Comparison of ENCODE assay signal across 10 mouse cellular contexts in the genomic region with DNA sequence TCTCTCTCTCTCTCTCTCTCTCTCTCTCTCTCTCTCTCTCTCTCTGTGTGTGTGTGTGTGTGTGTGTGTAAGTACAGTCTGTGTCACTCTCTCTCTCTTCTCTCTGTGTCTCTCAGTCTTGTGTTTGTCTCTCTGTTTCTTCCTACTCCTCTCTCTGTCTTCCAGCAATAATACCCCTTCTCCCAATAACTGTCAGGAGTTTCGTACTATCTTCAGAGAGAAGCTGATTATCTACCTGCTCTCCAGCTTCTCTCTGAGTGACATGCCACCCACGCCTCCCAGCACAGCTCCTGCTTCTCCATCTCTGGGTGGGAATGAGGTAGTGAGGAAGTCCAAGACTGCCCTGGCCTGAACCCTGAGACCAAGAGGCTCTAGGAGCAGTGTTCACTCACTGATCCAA. TPM values are rescaled to one million over a fixed set of nuclear protein-coding genes. Genes with fewer than 3 reads are reported as not detected.
DNase-seq lines count a peak whose midpoint lies in the region; ATAC-seq and TF ChIP-seq lines count a peak whose summit lies in the region.
"Had no signal": no experiment of that assay in that cellular context is flagged by ENCODE, and none has a peak within 500 bp of the region (broad histone marks: within the 10 kb centered on the region; RNA-seq: fewer than 3 reads in every experiment).

Grm5 (plus strand) TSS at position 301 of the 400 bp plus-strand sequence.

- H3K4me1 ChIP-seq in heart, embryonic 10.5 days = peaks cover 5% of the 10 kb centered on the region
- no peaks in the 10 kb centered on the region for H3K4me1 ChIP-seq in stomach, embryonic 14.5 days (ENCODE audit: control insufficient read depth, insufficient read depth, low read length)
- H3K4me1 ChIP-seq in stomach, postnatal 0 days (replicated peaks; ENCODE audit: control insufficient read depth, insufficient read depth) = no peaks in the 10 kb centered on the region
- H3K4me1 ChIP-seq in stomach, embryonic 16.5 days (ENCODE audit: control insufficient read depth, insufficient read depth, low read length) = no peaks in the 10 kb centered on the region

- H3K27me3 ChIP-seq in heart, embryonic 10.5 days (ENCODE audit: insufficient read depth, poor library complexity, severe bottlenecking) = peaks cover 33% of the 10 kb centered on the region
- peaks cover 2% of the 10 kb centered on the region; the same call in 1 of the 2 replicates for H3K27me3 ChIP-seq in stomach, embryonic 14.5 days (ENCODE audit: control insufficient read depth, insufficient read depth, low read length)
- no peaks in the 10 kb centered on the region; the same call in 1 of the 2 replicates for H3K27me3 ChIP-seq in stomach, postnatal 0 days (ENCODE audit: control insufficient read depth, insufficient read depth, low read length)
- peaks cover 10% of the 10 kb centered on the region; the same call in 1 of the 2 replicates for H3K27me3 ChIP-seq in stomach, embryonic 16.5 days (ENCODE audit: control insufficient read depth, insufficient read depth, low read length)

- H3K9ac ChIP-seq in stomach, embryonic 14.5 days (replicated peaks; ENCODE audit: low read depth, low read length) = no peak within 1 kb of the TSS
- no peak within 1 kb of the TSS for H3K9ac ChIP-seq in stomach, postnatal 0 days (ENCODE audit: low read length)
- H3K9ac ChIP-seq in stomach, embryonic 16.5 days (ENCODE audit: low read length) = no peak within 1 kb of the TSS

- H3K9me3 ChIP-seq in heart, embryonic 10.5 days = no peaks in the 10 kb centered on the region
- no peaks in the 10 kb centered on the region for H3K9me3 ChIP-seq in stomach, embryonic 14.5 days (ENCODE audit: control insufficient read depth, low read depth, low read length)
- no peaks in the 10 kb centered on the region for H3K9me3 ChIP-seq in stomach, postnatal 0 days (ENCODE audit: control insufficient read depth, low read length)
- no peaks in the 10 kb centered on the region for H3K9me3 ChIP-seq in stomach, embryonic 16.5 days (replicated peaks; ENCODE audit: control insufficient read depth, low read length)

- TF ChIP-seq EP300 in stomach, postnatal 0 days (optimal IDR thresholded peaks at IDR 0.05) = no peak

- H3K36me3 ChIP-seq in heart, embryonic 10.5 days = no peaks in the 10 kb centered on the region
- H3K36me3 ChIP-seq in stomach, embryonic 14.5 days (ENCODE audit: control insufficient read depth, insufficient read depth, low read length) = no peaks in the 10 kb centered on the region
- no peaks in the 10 kb centered on the region for H3K36me3 ChIP-seq in stomach, postnatal 0 days (ENCODE audit: control insufficient read depth, insufficient read depth, low read length)
- no peaks in the 10 kb centered on the region for H3K36me3 ChIP-seq in stomach, embryonic 16.5 days (ENCODE audit: control insufficient read depth, insufficient read depth, low read length)

- TF ChIP-seq CTCF in stomach, postnatal 0 days (IDR thresholded peaks at IDR 0.05; ENCODE audit: low read depth) = no peak

- intact Hi-C loops in heart, postnatal 25 days (cut with DNase I) = no loop called here
- intact Hi-C loops in left cerebral cortex, postnatal 4 days (cut with DNase I) = loop anchor here (10.0 kb wide), 3 partner anchors 341 to 1831 kb away; no protein-coding TSS in a partner anchor
- intact Hi-C loops in gastrocnemius, postnatal 14 days (cut with DNase I; ENCODE audit: low total_unique reads) = no loop called here

- H3K4me3 ChIP-seq in heart, embryonic 10.5 days = peak within 1 kb of the TSS; percentile 43
- H3K4me3 ChIP-seq in stomach, embryonic 14.5 days (ENCODE audit: low read depth, low read length) = 0 out of 2 replicates have a peak within 1 kb of the TSS, but pooled peaks have one; percentile 1
- H3K4me3 ChIP-seq in stomach, postnatal 0 days (ENCODE audit: low read depth, low read length) = no peak within 1 kb of the TSS
- H3K4me3 ChIP-seq in stomach, embryonic 16.5 days (replicated peaks; ENCODE audit: low read length) = peak within 1 kb of the TSS; percentile 24; the same call in 1 of the 2 replicates

- DNase-seq in heart, embryonic 10.5 days (ENCODE audit: low spot score) = no peak
- no peak for DNase-seq in heart, postnatal 25 days (ENCODE audit: low spot score)
- DNase-seq in stomach, postnatal 0 days (ENCODE audit: low spot score) = no peak
- no peak for DNase-seq in left cerebral cortex, postnatal 4 days
- DNase-seq in gastrocnemius, postnatal 14 days = no peak
- no peak for DNase-seq in thymus, postnatal 0 days (ENCODE audit: low spot score)
- DNase-seq: cerebellum, adult 11 months; heart, postnatal 14 days had no signal

- no peak within 1 kb of the TSS for H3K27ac ChIP-seq in heart, embryonic 10.5 days
- H3K27ac ChIP-seq in stomach, embryonic 14.5 days (ENCODE audit: low read length) = no peak within 1 kb of the TSS
- H3K27ac ChIP-seq in stomach, postnatal 0 days (replicated peaks) = no peak within 1 kb of the TSS
- no peak within 1 kb of the TSS for H3K27ac ChIP-seq in stomach, embryonic 16.5 days (ENCODE audit: low read length)

- peak within 1 kb of the TSS; percentile 25 for H3K4me2 ChIP-seq in stomach, embryonic 14.5 days (replicated peaks; ENCODE audit: low read depth, low read length)
- H3K4me2 ChIP-seq in stomach, postnatal 0 days (replicated peaks; ENCODE audit: low read depth) = no peak within 1 kb of the TSS
- H3K4me2 ChIP-seq in stomach, embryonic 16.5 days (ENCODE audit: low read depth, low read length) = peak within 1 kb of the TSS; percentile 41

- 20% methylated on average over 2 of the region's 2 CpGs for WGBS in heart, embryonic 10.5 days
- 21% methylated on average over 2 of the region's 2 CpGs for whole genome bisulfite sequencing in stomach, embryonic 14.5 days
- WGBS in stomach, postnatal 0 days = 12% methylated on average over 2 of the region's 2 CpGs
- WGBS in stomach, embryonic 16.5 days = 31% methylated on average over 2 of the region's 2 CpGs

- ATAC-seq in stomach, embryonic 14.5 days (ENCODE audit: insufficient number of reproducible peaks, insufficient read depth, low FRiP score, low read depth) = no peak
- no peak for ATAC-seq in stomach, postnatal 0 days (ENCODE audit: low FRiP score, low TSS enrichment)
- ATAC-seq in stomach, embryonic 16.5 days (ENCODE audit: insufficient read depth, low FRiP score) = no peak

RNA-seq across cellular contexts. Expression of gene Grm5, which starts in this region (rescaled TPM):
- not detected in 2 replicates for polyA plus RNA-seq in heart, embryonic 10.5 days (2016; fragmentation: Nextera tagmentation; extraction: Ambion mirVana)
- total RNA-seq in heart, postnatal 25 days (2021) = not detected
- polyA plus RNA-seq in stomach, embryonic 14.5 days (2014; fragmentation: Nextera tagmentation; extraction: Ambion mirVana) = 0.07 TPM in 1 of 2 replicates, not detected in the other
- polyA plus RNA-seq in stomach, postnatal 0 days (2015; fragmentation: Nextera tagmentation; extraction: Ambion mirVana) = 0.02 TPM in 1 of 2 replicates, not detected in the other
- 100 to 1,000 TPM; 193 to 205 TPM for total RNA-seq in left cerebral cortex, postnatal 4 days (2021)
- polyA plus RNA-seq in stomach, embryonic 16.5 days (2015; fragmentation: Nextera tagmentation; extraction: Ambion mirVana) = 0.04 and 0.10 TPM in 2 replicates
- under 1 TPM in 1 of 2 experiments, not detected in 1; 0.04 TPM for total RNA-seq in gastrocnemius, postnatal 14 days (2021)
- 0.01 and 0.03 TPM in 2 replicates for polyA plus RNA-seq in thymus, postnatal 0 days (2015; fragmentation: Nextera tagmentation; extraction: Ambion mirVana)
- total RNA-seq: heart, postnatal 14 days had no signal

Comparison
In these comparisons a context has a peak if more than half of its experiments do, and no peak if none do; other contexts are left out.
1. RNA of gene Grm5 (total RNA-seq): 193 to 205 TPM in left cerebral cortex, postnatal 4 days; 0.04 TPM in gastrocnemius, postnatal 14 days and not detected in heart, postnatal 25 days; every median in the first group is over 100 times any median in the second.